Mouse (Mus musculus) embryonic facial prominence, embryonic 11.5 days (tissue): ENCODE measurements around the gene Gjc1. TPM values are rescaled to one million over a fixed set of nuclear protein-coding genes. Genes with fewer than 3 reads are reported as not detected.

ENCODE experiments used
- ATAC-seq: fragments of 200-750 bp; cut with Nextera tagmentation; replicated peaks from 2 replicates; pipeline ENCODE4 v1.8.0; 2017; ENCODE audit warnings: low read depth; ENCODE audit not compliant: insufficient number of reproducible peaks, low FRiP score, low TSS enrichment
- DNase-seq: peaks from one replicate; pipeline ENCODE4 v3.0.0-alpha.2; 2015; ENCODE audit warnings: low spot score
- H3K27ac ChIP-seq: fragments of 300-500 bp; sonication (generic); replicated peaks from 2 replicates; pipeline ENCODE4 v1.5.1; 2014; ENCODE audit warnings: mild to moderate bottlenecking, low read depth, low read length, control low read depth
- H3K27me3 ChIP-seq: fragments of 300-500 bp; sonication (generic); 2 replicates; pipeline ENCODE4 v1.6.1; 2014; ENCODE audit warnings: mild to moderate bottlenecking, low read length, moderate library complexity, mixed read lengths; ENCODE audit not compliant: control insufficient read depth, insufficient read depth
- H3K36me3 ChIP-seq: fragments of 300-500 bp; sonication (generic); replicated peaks from 2 replicates; pipeline ENCODE4 v1.6.1; 2014; ENCODE audit warnings: low read depth, mild to moderate bottlenecking, low read length, moderate library complexity, mixed read lengths; ENCODE audit not compliant: control insufficient read depth, insufficient read depth
- H3K4me1 ChIP-seq: fragments of 300-500 bp; sonication (generic); 2 replicates; pipeline ENCODE4 v1.6.1; 2014; ENCODE audit warnings: low read length, mixed read lengths; ENCODE audit not compliant: control insufficient read depth, insufficient read depth
- H3K4me2 ChIP-seq: fragments of 300-500 bp; sonication (generic); 2 replicates; pipeline ENCODE4 v1.6.1; 2014; ENCODE audit warnings: low read depth, mild to moderate bottlenecking, control low read depth, low read length, moderate library complexity
- H3K4me3 ChIP-seq: fragments of 300-500 bp; sonication (generic); 2 replicates; pipeline ENCODE4 v1.5.1; 2014; ENCODE audit warnings: low read depth, low read length, control low read depth
- H3K9ac ChIP-seq: fragments of 300-500 bp; sonication (generic); replicated peaks from 2 replicates; pipeline ENCODE4 v1.6.1; 2014; ENCODE audit warnings: mild to moderate bottlenecking, control low read depth, low read length
- H3K9me3 ChIP-seq: fragments of 300-500 bp; sonication (generic); replicated peaks from 2 replicates; pipeline ENCODE4 v1.6.1; 2016; ENCODE audit warnings: mild to moderate bottlenecking, low read length, inconsistent platforms, mixed read lengths; ENCODE audit not compliant: control insufficient read depth
- WGBS: fragments of 180-500 bp; shearing (Covaris S2); extraction: QIAGEN DNeasy Blood & Tissue Kit; methylation state at CpG from one replicate; pipeline ENCODE4 v1.1.7; 2014; 5-methylcytosine and 5-hydroxymethylcytosine counted together
- polyA plus RNA-seq: library from polyadenylated mRNA; unstranded; fragments of >200 nt; fragmentation: Nextera tagmentation; extraction: Ambion mirVana; gene quantifications from 2 replicates; pipeline ENCODE4 v1.2.1, GENCODE M21; 2014

Gjc1 gene
- polyA plus RNA-seq, 1 experiment from 2014 or later: 90.5 TPM

GRCm38 (mm10) chr11:102755391-102755790 lies 64.1 kb downstream of the Gjc1 start:
- H3K27me3 ChIP-seq: peaks cover 2% of the 10 kb centered on the region; the same call in 1 of the 2 replicates
- 75% methylated on average over 7 of the region's 7 CpGs for WGBS
- H3K9me3 ChIP-seq: no peaks in the 10 kb centered on the region
- DNase-seq (no peak), ATAC-seq (no peak)
- no peak overlapping the region for H3K4me2 ChIP-seq
- H3K4me1 ChIP-seq: peaks cover 5% of the 10 kb centered on the region
- H3K36me3 ChIP-seq: no peaks in the 10 kb centered on the region
- no peak overlapping the region for H3K27ac ChIP-seq
- H3K4me3 ChIP-seq: no peak overlapping the region
- H3K9ac ChIP-seq: no peak overlapping the region

GRCm38 (mm10) chr11:102754416-102754815 lies 65.1 kb downstream of the Gjc1 start:
- no peak overlapping the region for H3K4me3 ChIP-seq
- 43% methylated on average over 4 of the region's 4 CpGs for WGBS

GRCm38 (mm10) chr11:102753591-102754324 lies 65.7 kb downstream of the Gjc1 start:
- ATAC-seq (peak; percentile 25), DNase-seq (peak; percentile 42)
- H3K36me3 ChIP-seq: no peaks in the 10 kb centered on the region
- peak overlapping the region; percentile 1 for H3K9ac ChIP-seq
- H3K4me3 ChIP-seq: no peak overlapping the region
- no peak overlapping the region for H3K27ac ChIP-seq
- H3K27me3 ChIP-seq: no peaks in the 10 kb centered on the region
- peaks cover 5% of the 10 kb centered on the region for H3K4me1 ChIP-seq
- H3K4me2 ChIP-seq: peak overlapping the region; percentile 14; the same call in 1 of the 2 replicates
- H3K9me3 ChIP-seq: no peaks in the 10 kb centered on the region
- WGBS: 40% methylated on average over 17 of the region's 18 CpGs

More at GRCm38 (mm10) chr11:102754416-102754815, 65.1 kb downstream of the Gjc1 start:
- Histone ChIP-seq H3K4me1 (peaks cover 5% of the 10 kb centered on the region), H3K4me2 (peak overlapping the region; percentile 14; the same call in 1 of the 2 replicates), H3K36me3 (no peaks in the 10 kb centered on the region), H3K9me3 (no peaks in the 10 kb centered on the region), H3K9ac (peak overlapping the region; percentile 10; the same call in 1 of the 2 replicates), H3K27me3 (no peaks in the 10 kb centered on the region), H3K27ac (0 out of 2 replicates have a peak overlapping the region, but pooled peaks have one; percentile 32)
- ATAC-seq (no peak), DNase-seq (no peak)

- no peak for DNase-seq
- ATAC-seq: 0 out of 2 replicates have a peak, but pooled peaks have one; percentile 8
- Histone ChIP-seq H3K4me2 (no peak overlapping the region), H3K36me3 (no peaks in the 10 kb centered on the region), H3K27ac (no peak overlapping the region), H3K4me1 (peaks cover 5% of the 10 kb centered on the region), H3K9me3 (no peaks in the 10 kb centered on the region), H3K9ac (no peak overlapping the region), H3K4me3 (no peak overlapping the region), H3K27me3 (no peaks in the 10 kb centered on the region)
- WGBS: 67% methylated on average over 13 of the region's 13 CpGs
Observed at GRCm38 (mm10) chr11:102752896-102753590, 66.5 kb downstream of the Gjc1 start.

- Histone ChIP-seq H3K4me1 (peaks cover 5% of the 10 kb centered on the region), H3K9ac (no peak overlapping the region), H3K9me3 (no peaks in the 10 kb centered on the region), H3K4me3 (no peak overlapping the region), H3K36me3 (no peaks in the 10 kb centered on the region), H3K27ac (no peak overlapping the region), H3K27me3 (no peaks in the 10 kb centered on the region), H3K4me2 (no peak overlapping the region)
- ATAC-seq (no peak), DNase-seq (no peak)
- WGBS: 82% methylated on average over 2 of the region's 2 CpGs
Observed at GRCm38 (mm10) chr11:102749712-102750111, 69.8 kb downstream of the Gjc1 start.

Other genes starting within 250 kb of the Gjc1 start
- 10.5 and 10.6 TPM in 2 replicates for gene Gm11627, start 240.2 kb downstream of the Gjc1 start, polyA plus RNA-seq
- 53.3 and 57.0 TPM in 2 replicates for gene Fzd2, start 215.3 kb downstream of the Gjc1 start, polyA plus RNA-seq
- 1.0 and 1.3 TPM in 2 replicates for gene Meioc, start 156.0 kb downstream of the Gjc1 start, polyA plus RNA-seq
- 64.6 and 71.1 TPM in 2 replicates for gene Ccdc43, start 121.9 kb downstream of the Gjc1 start, polyA plus RNA-seq
- gene Adam11, start 58.3 kb downstream of the Gjc1 start, polyA plus RNA-seq: 13.9 and 16.3 TPM in 2 replicates
- not detected in 2 replicates for gene Higd1b, start 16.1 kb upstream of the Gjc1 start, polyA plus RNA-seq
- 246 and 257 TPM in 2 replicates for gene Eftud2, start 61.3 kb upstream of the Gjc1 start, polyA plus RNA-seq
- 1.00 and 1.5 TPM in 2 replicates for gene Ccdc103, start 61.5 kb upstream of the Gjc1 start, polyA plus RNA-seq
- not detected in 2 replicates for gene Fam187a, start 65.5 kb upstream of the Gjc1 start, polyA plus RNA-seq
- 0.22 and 0.25 TPM in 2 replicates for gene Gfap, start 81.2 kb upstream of the Gjc1 start, polyA plus RNA-seq
- 7.1 and 7.4 TPM in 2 replicates for gene Kif18b, start 105.4 kb upstream of the Gjc1 start, polyA plus RNA-seq
- gene C1ql1, start 127.0 kb upstream of the Gjc1 start, polyA plus RNA-seq: 4.0 and 4.1 TPM in 2 replicates
- 48.6 and 49.6 TPM in 2 replicates for gene Nmt1, start 208.5 kb upstream of the Gjc1 start, polyA plus RNA-seq
- 273 and 276 TPM in 2 replicates for gene Dcakd, start 208.6 kb upstream of the Gjc1 start, polyA plus RNA-seq